Mouse (Mus musculus): Measurements from ENCODE around the gene Sec14l1. TPM values are rescaled to one million over a fixed set of nuclear protein-coding genes. Genes with fewer than 3 reads are reported as not detected.
A peak's percentile ranks its signal among the peaks of the same experiment; 100 is the strongest.

The Sec14l1 gene
- polyA plus RNA-seq, 1 experiment from 2014 or later, result 51.0 TPM

DNA sequence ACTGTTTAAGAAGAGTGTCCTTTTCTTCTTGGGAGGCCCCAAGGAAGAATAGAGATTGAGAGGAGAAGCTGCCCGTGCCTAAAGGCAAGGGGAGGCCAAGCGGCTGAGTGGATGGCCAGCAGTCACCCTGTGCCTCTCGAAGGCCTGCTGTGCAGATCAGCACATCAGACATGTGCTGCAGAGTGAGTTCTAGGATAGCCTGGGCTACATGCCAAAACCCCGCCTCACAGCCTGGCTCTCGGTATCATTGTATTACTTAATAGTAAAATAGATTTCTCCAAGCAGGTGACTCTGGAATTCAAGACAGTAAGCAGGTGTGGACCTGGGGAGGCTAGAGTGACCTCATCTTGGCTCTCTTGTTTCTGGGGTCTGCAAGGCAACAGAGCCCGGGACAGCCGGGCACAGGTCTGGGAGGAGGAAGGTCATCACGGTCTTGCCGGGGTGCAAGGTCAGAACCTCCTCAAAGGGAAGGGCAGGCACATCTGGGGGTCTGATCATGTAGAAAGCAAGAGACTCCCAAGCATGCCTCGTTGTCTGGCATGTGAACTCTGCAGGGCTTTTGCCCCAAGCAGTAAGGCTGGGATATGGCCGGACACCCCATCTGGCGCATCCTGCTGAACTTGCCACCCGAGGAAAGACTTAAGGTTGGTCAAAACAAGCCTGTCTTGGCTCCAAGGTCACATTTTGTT, 44.4 kb downstream of the Sec14l1 start:
- peaks cover 30% of the 10 kb centered on the region for H3K36me3 ChIP-seq (ENCODE audit: control insufficient read depth, insufficient read depth)
- H3K4me2 ChIP-seq (ENCODE audit: low read depth, low read length), result no peak overlapping the region
- ATAC-seq (replicated peaks; ENCODE audit: extremely low read depth, insufficient read depth, low FRiP score), result no peak
- H3K27me3 ChIP-seq (ENCODE audit: control insufficient read depth, insufficient read depth, low read length), result no peaks in the 10 kb centered on the region
- peaks cover 31% of the 10 kb centered on the region for H3K4me1 ChIP-seq (ENCODE audit: control insufficient read depth, insufficient read depth, low read length)
- H3K9me3 ChIP-seq (replicated peaks; ENCODE audit: control insufficient read depth, low read length), result no peaks in the 10 kb centered on the region; the same call in 1 of the 2 replicates
- 74% methylated on average over 13 of the region's 13 CpGs for WGBS
- no peak overlapping the region for H3K9ac ChIP-seq (ENCODE audit: low read length)
- peak overlapping the region; percentile 41; the same call in 1 of the 2 replicates for H3K27ac ChIP-seq (ENCODE audit: low read length)
- no peak overlapping the region for H3K4me3 ChIP-seq (ENCODE audit: low read length)

DNA sequence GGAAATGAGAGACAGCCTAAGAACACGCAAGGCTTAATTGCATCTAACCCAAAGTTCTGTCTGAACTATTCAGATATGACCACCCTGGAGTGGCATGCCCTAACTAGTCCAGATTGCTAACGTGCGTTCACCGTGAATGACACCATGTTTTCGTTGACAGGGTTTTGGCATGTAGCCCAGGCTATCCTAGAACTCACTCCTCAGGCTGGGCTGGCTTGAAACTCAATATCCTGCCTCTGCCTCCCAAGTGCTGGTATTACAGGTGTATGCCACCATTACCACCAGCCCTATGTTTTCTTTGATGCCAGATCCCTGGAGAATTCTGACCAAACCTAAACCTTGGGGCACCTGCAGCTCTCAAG, 45.0 kb downstream of the Sec14l1 start:
- ATAC-seq (replicated peaks; ENCODE audit: extremely low read depth, insufficient read depth, low FRiP score), result peak; percentile 30; the same call in 1 of the 2 replicates

DNA sequence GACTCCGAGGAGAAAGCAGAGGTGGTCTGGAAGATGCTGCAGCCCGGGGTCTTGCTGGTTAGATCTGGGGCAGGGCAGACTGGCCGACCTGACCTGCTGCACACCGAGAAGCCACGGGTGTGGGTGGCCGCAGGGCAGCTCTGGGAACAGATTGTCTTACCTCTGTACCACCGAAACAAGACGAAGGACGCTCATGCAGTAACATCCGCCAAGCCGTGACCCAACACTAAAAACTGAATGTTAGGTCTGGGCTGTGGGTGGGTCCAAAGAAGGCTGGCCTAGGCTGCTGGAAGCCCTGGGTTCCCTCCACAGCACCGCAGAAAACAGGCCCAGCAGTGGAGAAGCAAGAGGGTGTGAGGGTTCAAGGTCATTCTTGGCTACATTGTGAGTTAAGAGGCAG, 45.8 kb downstream of the Sec14l1 start:
- no peak for ATAC-seq (replicated peaks; ENCODE audit: extremely low read depth, insufficient read depth, low FRiP score)
- Histone ChIP-seq H3K27me3 (ENCODE audit: control insufficient read depth, insufficient read depth, low read length) (no peaks in the 10 kb centered on the region), H3K27ac (ENCODE audit: low read length) (no peak overlapping the region), H3K4me3 (ENCODE audit: low read length) (no peak overlapping the region), H3K9me3 (replicated peaks; ENCODE audit: control insufficient read depth, low read length) (no peaks in the 10 kb centered on the region; the same call in 1 of the 2 replicates), H3K4me1 (ENCODE audit: control insufficient read depth, insufficient read depth, low read length) (peaks cover 27% of the 10 kb centered on the region), H3K4me2 (ENCODE audit: low read depth, low read length) (no peak overlapping the region), H3K36me3 (ENCODE audit: control insufficient read depth, insufficient read depth) (peaks cover 23% of the 10 kb centered on the region), H3K9ac (ENCODE audit: low read length) (no peak overlapping the region)
- WGBS, result 92% methylated on average over 12 of the region's 12 CpGs

More for the DNA sequence above, 45.0 kb downstream of the Sec14l1 start:
- 49% methylated on average over 5 of the region's 5 CpGs for WGBS
- Histone ChIP-seq H3K4me2 (ENCODE audit: low read depth, low read length) (no peak overlapping the region), H3K9me3 (replicated peaks; ENCODE audit: control insufficient read depth, low read length) (no peaks in the 10 kb centered on the region; the same call in 1 of the 2 replicates), H3K27ac (ENCODE audit: low read length) (peak overlapping the region; percentile 41; the same call in 1 of the 2 replicates), H3K9ac (ENCODE audit: low read length) (no peak overlapping the region), H3K4me1 (ENCODE audit: control insufficient read depth, insufficient read depth, low read length) (peaks cover 27% of the 10 kb centered on the region), H3K27me3 (ENCODE audit: control insufficient read depth, insufficient read depth, low read length) (no peaks in the 10 kb centered on the region), H3K36me3 (ENCODE audit: control insufficient read depth, insufficient read depth) (peaks cover 30% of the 10 kb centered on the region), H3K4me3 (ENCODE audit: low read length) (no peak overlapping the region)

DNA sequence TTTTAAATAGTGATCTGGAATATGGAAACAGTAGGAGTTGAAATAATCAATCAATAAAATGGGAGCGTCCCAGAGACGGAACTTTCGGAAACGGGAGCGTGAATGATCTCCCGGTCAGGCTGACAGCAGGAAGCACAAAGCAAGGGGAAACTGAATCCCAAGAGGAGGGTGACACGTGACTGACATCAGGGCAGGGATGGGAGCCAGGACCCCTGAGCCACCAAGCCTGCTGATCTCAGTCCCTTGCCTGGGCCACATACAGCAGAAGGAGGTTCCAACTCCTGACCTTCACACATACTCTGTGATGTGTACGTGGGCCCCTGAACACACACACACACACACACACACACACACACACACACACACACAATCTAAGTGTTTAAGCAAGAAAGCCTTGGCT, 46.6 kb downstream of the Sec14l1 start:
- Histone ChIP-seq H3K36me3 (ENCODE audit: control insufficient read depth, insufficient read depth) (peaks cover 17% of the 10 kb centered on the region), H3K9ac (ENCODE audit: low read length) (no peak overlapping the region), H3K9me3 (replicated peaks; ENCODE audit: control insufficient read depth, low read length) (no peaks in the 10 kb centered on the region; the same call in 1 of the 2 replicates), H3K4me1 (ENCODE audit: control insufficient read depth, insufficient read depth, low read length) (peaks cover 25% of the 10 kb centered on the region), H3K4me2 (ENCODE audit: low read depth, low read length) (no peak overlapping the region), H3K27ac (ENCODE audit: low read length) (no peak overlapping the region), H3K4me3 (ENCODE audit: low read length) (no peak overlapping the region), H3K27me3 (ENCODE audit: control insufficient read depth, insufficient read depth, low read length) (no peaks in the 10 kb centered on the region)
- ATAC-seq (replicated peaks; ENCODE audit: extremely low read depth, insufficient read depth, low FRiP score), result no peak
- 60% methylated on average over 8 of the region's 8 CpGs for WGBS

DNA sequence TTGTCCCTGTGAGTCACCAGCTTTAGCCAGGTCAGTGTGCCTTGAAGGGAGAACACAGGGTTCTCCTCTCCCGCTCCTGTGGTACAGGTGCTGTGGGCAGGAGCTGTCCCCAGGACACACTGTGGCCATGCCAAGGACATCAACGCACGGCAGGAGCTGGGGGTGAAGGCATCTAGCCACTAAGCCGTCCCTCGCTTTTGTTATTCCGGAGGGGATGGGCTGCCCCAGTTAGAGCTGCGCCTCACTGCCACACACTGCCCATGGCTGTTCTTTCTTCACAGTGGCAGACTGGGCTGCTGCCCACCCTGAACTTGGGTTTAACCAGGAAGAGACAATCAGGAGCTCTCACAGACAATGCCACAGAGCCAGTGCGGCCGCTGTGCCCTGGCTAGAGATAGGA, 48.1 kb downstream of the Sec14l1 start:
- Histone ChIP-seq H3K36me3 (ENCODE audit: control insufficient read depth, insufficient read depth) (peaks cover 6% of the 10 kb centered on the region; the same call in 1 of the 2 replicates), H3K9me3 (replicated peaks; ENCODE audit: control insufficient read depth, low read length) (no peaks in the 10 kb centered on the region; the same call in 1 of the 2 replicates), H3K27me3 (ENCODE audit: control insufficient read depth, insufficient read depth, low read length) (no peaks in the 10 kb centered on the region), H3K4me1 (ENCODE audit: control insufficient read depth, insufficient read depth, low read length) (peaks cover 22% of the 10 kb centered on the region), H3K9ac (ENCODE audit: low read length) (no peak overlapping the region), H3K4me2 (ENCODE audit: low read depth, low read length) (no peak overlapping the region; the same call in 1 of the 2 replicates), H3K4me3 (ENCODE audit: low read length) (no peak overlapping the region), H3K27ac (ENCODE audit: low read length) (no peak overlapping the region)
- 59% methylated on average over 9 of the region's 9 CpGs for WGBS
- ATAC-seq (replicated peaks; ENCODE audit: extremely low read depth, insufficient read depth, low FRiP score), result no peak

DNA sequence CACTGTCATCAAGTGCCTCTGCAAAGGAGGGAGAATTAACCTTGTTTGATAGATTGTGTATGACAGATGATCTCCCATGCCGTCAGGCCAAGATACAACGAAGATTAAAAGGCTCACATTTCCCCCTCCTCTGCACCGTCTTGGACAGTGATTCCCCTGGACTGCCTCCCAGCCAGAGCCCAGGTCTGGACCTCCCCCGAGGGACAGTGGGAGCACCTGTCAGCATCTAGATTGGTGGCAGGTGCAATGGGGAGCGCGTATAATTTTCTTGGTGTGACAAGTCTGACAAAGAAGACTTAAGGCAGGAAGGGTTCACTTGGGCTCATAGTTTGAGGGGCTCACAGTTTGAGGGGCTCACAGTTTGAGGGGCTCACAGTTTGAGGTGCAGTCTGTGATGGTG, 48.8 kb downstream of the Sec14l1 start:
- peaks cover 16% of the 10 kb centered on the region for H3K4me1 ChIP-seq (ENCODE audit: control insufficient read depth, insufficient read depth, low read length)
- H3K27me3 ChIP-seq (ENCODE audit: control insufficient read depth, insufficient read depth, low read length), result no peaks in the 10 kb centered on the region
- no peak overlapping the region for H3K4me3 ChIP-seq (ENCODE audit: low read length)
- peaks cover 3% of the 10 kb centered on the region; the same call in 1 of the 2 replicates for H3K36me3 ChIP-seq (ENCODE audit: control insufficient read depth, insufficient read depth)
- ATAC-seq (replicated peaks; ENCODE audit: extremely low read depth, insufficient read depth, low FRiP score), result no peak
- no peaks in the 10 kb centered on the region; the same call in 1 of the 2 replicates for H3K9me3 ChIP-seq (replicated peaks; ENCODE audit: control insufficient read depth, low read length)
- H3K4me2 ChIP-seq (ENCODE audit: low read depth, low read length), result no peak overlapping the region
- 57% methylated on average over 6 of the region's 6 CpGs for WGBS
- no peak overlapping the region for H3K9ac ChIP-seq (ENCODE audit: low read length)
- H3K27ac ChIP-seq (ENCODE audit: low read length), result no peak overlapping the region

DNA sequence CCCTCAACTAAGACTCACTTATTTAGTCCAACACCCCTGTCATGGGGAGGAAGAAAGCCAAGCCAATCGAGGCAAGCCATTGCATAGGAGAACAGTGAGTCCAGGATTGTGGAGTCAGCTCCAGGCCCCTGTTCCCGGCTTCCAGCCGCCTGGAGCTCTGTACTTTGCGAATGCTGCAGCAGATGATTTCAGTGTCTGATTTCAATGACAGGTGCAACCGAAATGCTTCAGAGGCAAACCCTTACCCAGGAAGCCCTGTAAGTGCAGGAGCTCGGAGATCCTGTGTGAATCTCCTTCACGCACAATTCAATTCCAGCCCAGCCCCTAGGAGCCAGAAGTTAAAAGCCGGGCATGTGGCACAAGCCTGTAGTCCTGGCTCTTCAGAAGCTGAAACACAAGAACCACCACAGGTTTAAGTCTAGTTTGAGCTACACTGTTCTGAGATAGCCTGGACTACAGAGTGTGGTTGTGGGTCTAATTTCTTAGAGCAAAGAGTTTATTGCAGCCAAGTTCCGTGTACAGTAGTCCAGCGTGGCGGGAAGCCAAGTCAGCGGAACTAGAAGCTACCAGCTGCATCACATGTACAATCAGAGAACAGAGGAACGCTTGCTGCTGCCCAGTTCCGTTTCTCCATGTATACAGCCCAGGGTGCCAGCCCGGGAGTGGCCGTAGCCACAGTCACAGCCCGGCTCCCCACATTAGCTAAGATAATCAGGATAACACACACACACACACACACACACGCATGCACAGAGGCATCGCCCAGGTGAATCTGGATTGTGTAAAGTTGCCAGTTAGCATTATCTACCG, 53.5 kb downstream of the Sec14l1 start:
- Histone ChIP-seq H3K27me3 (ENCODE audit: control insufficient read depth, insufficient read depth, low read length) (no peaks in the 10 kb centered on the region), H3K9me3 (replicated peaks; ENCODE audit: control insufficient read depth, low read length) (no peaks in the 10 kb centered on the region; the same call in 1 of the 2 replicates), H3K36me3 (ENCODE audit: control insufficient read depth, insufficient read depth) (no peaks in the 10 kb centered on the region), H3K4me2 (ENCODE audit: low read depth, low read length) (no peak overlapping the region), H3K27ac (ENCODE audit: low read length) (no peak overlapping the region), H3K9ac (ENCODE audit: low read length) (no peak overlapping the region), H3K4me3 (ENCODE audit: low read length) (no peak overlapping the region), H3K4me1 (ENCODE audit: control insufficient read depth, insufficient read depth, low read length) (no peaks in the 10 kb centered on the region)
- ATAC-seq (replicated peaks; ENCODE audit: extremely low read depth, insufficient read depth, low FRiP score), result no peak
- WGBS, result 78% methylated on average over 20 of the region's 20 CpGs

DNA sequence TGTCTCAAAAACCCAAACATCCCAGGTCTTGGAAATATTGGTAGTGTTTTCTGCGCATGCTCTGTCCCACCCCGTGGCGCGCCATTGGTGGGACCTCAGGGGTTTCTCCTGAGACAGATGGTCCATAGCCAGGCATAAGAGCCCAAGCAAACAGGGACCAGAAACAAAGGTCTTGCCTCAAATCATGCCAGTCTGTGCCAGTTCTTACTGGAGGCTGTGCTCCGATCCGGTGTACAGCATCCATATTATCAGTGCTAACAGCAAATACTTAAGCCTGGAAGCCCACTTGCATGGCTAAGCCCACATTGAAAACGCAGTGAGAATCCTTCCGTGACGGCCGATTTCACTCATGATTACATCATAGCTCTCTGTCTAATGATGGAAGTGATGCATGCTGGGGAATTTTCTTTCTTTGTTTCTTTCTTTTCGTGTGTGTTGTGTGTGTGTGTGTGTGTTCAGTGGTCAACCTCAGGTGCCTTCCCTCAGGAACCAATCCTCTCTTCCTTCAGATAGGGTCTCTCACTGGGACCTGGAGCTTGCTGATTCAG, 54.2 kb downstream of the Sec14l1 start:
- WGBS, result 88% methylated on average over 11 of the region's 11 CpGs
- no peaks in the 10 kb centered on the region for H3K36me3 ChIP-seq (ENCODE audit: control insufficient read depth, insufficient read depth)
- no peaks in the 10 kb centered on the region for H3K9me3 ChIP-seq (replicated peaks; ENCODE audit: control insufficient read depth, low read length)
- no peak overlapping the region for H3K4me2 ChIP-seq (ENCODE audit: low read depth, low read length)
- no peak overlapping the region for H3K9ac ChIP-seq (ENCODE audit: low read length)
- H3K4me1 ChIP-seq (ENCODE audit: control insufficient read depth, insufficient read depth, low read length), result no peaks in the 10 kb centered on the region
- H3K27ac ChIP-seq (ENCODE audit: low read length), result no peak overlapping the region
- H3K4me3 ChIP-seq (ENCODE audit: low read length), result no peak overlapping the region
- no peak for ATAC-seq (replicated peaks; ENCODE audit: extremely low read depth, insufficient read depth, low FRiP score)
- no peaks in the 10 kb centered on the region for H3K27me3 ChIP-seq (ENCODE audit: control insufficient read depth, insufficient read depth, low read length)
